Mouse (Mus musculus) MEL (cell line): ENCODE measurements at regions not wholly inside any gene's neighbourhood (a gene's known extent, or its start where the extent isn't known, plus 50 kb on each side); places are given as distances from the start of the nearest gene placed in this dataset.

Source experiments
- BHLHE40 ChIP-seq: IDR thresholded peaks from 2 replicates; pipeline ENCODE4 v1.6.1; 2012; ENCODE audit warnings: low read depth, mild to moderate bottlenecking, inconsistent platforms, low read length, improper control_type of control experiment, borderline replicate concordance
- CTCF ChIP-seq, 3 experiments: IDR thresholded peaks in 2 of 3; conservative IDR thresholded peaks in 1 of 3; 2 replicates each; pipeline ENCODE4 v1.5.1; 2011 to 2012; ENCODE audit warnings: low read length in 3 of 3, low read depth in 2 of 3, mild to moderate bottlenecking in 2 of 3, improper control_type of control experiment in 1 of 3, inconsistent platforms in 1 of 3, mixed read lengths in 1 of 3, moderate library complexity in 1 of 3; ENCODE audit not compliant: control insufficient read depth in 1 of 3, insufficient read depth in 1 of 3, poor library complexity in 1 of 3, severe bottlenecking in 1 of 3
- ELF1 ChIP-seq: IDR thresholded peaks from 2 replicates; pipeline ENCODE4 v1.6.1; 2014; ENCODE audit warnings: low read depth, mild to moderate bottlenecking, inconsistent platforms, low read length, improper control_type of control experiment, moderate library complexity
- EP300 ChIP-seq, 2 experiments: IDR thresholded peaks; 2 replicates each; pipeline ENCODE4 v1.6.1; 2011; ENCODE audit warnings: improper control_type of control experiment in 2 of 2, low read length in 2 of 2, low read depth in 1 of 2, mild to moderate bottlenecking in 1 of 2
- GABPA ChIP-seq: IDR thresholded peaks from 2 replicates; pipeline ENCODE4 v1.6.1; 2012; ENCODE audit warnings: low read depth, mild to moderate bottlenecking, inconsistent platforms, low read length, improper control_type of control experiment, moderate library complexity
- MAX ChIP-seq: IDR thresholded peaks from 2 replicates; pipeline ENCODE4 v1.6.1; 2011; ENCODE audit warnings: low read length, improper control_type of control experiment
- POLR2A ChIP-seq, 2 experiments: IDR thresholded peaks; 2 replicates each; pipeline ENCODE4 v1.6.1; 2011 to 2012; ENCODE audit warnings: low read length in 2 of 2, mild to moderate bottlenecking in 2 of 2, control low read depth in 1 of 2, improper control_type of control experiment in 1 of 2, low read depth in 1 of 2, moderate library complexity in 1 of 2; ENCODE audit not compliant: control insufficient read depth in 1 of 2, insufficient read depth in 1 of 2, poor library complexity in 1 of 2
- POLR2AphosphoS2 ChIP-seq: IDR thresholded peaks from 2 replicates; pipeline ENCODE4 v1.6.1; 2011; ENCODE audit warnings: low read length, improper control_type of control experiment
- SMC3 ChIP-seq: IDR thresholded peaks from 2 replicates; pipeline ENCODE4 v1.6.1; 2011; ENCODE audit warnings: low read depth, low read length, improper control_type of control experiment
- TAL1 ChIP-seq: IDR thresholded peaks from 2 replicates; pipeline ENCODE4 v1.6.1; 2012; ENCODE audit warnings: mild to moderate bottlenecking, inconsistent platforms, low read length, moderate library complexity, mixed read lengths
- USF1 ChIP-seq: IDR thresholded peaks from 2 replicates; pipeline ENCODE4 v1.6.1; 2014; ENCODE audit warnings: low read depth, mild to moderate bottlenecking, inconsistent platforms, low read length, improper control_type of control experiment, moderate library complexity
- USF2 ChIP-seq, 2 experiments: IDR thresholded peaks; 2 replicates each; pipeline ENCODE4 v1.6.1; 2011 to 2012; ENCODE audit warnings: improper control_type of control experiment in 2 of 2, low read length in 2 of 2, borderline replicate concordance in 1 of 2, inconsistent platforms in 1 of 2, low read depth in 1 of 2, mild to moderate bottlenecking in 1 of 2; ENCODE audit not compliant: insufficient read depth in 1 of 2
- ZNF384 ChIP-seq: IDR thresholded peaks from 2 replicates; pipeline ENCODE4 v1.6.1; 2012; ENCODE audit warnings: low read depth, mild to moderate bottlenecking, inconsistent platforms, low read length, improper control_type of control experiment

GRCm38 (mm10) chr13:42561446-42561845 is 119.0 kb upstream of the Phactr1 start:
- TF ChIP-seq CTCF (IDR thresholded peaks at IDR 0.05 in 2 of 3, conservative IDR thresholded peaks at IDR 0.05 in 1 of 3; ENCODE audit: control insufficient read depth in 1 of 3, insufficient read depth in 1 of 3, low read depth in 2 of 3, low read length in 3 of 3, poor library complexity in 1 of 3, severe bottlenecking in 1 of 3) = no peak
- no peak for TF ChIP-seq POLR2A (IDR thresholded peaks at IDR 0.05; ENCODE audit: control insufficient read depth in 1 of 2, insufficient read depth in 1 of 2, low read depth in 1 of 2, low read length in 2 of 2, poor library complexity in 1 of 2)
- TF ChIP-seq TAL1 = no peak
- no peak for TF ChIP-seq MAX
- no peak for TF ChIP-seq SMC3
- no peak for TF ChIP-seq USF1
- TF ChIP-seq ELF1 = no peak
- no peak for TF ChIP-seq GABPA
- TF ChIP-seq EP300 (IDR thresholded peaks at IDR 0.05; ENCODE audit: low read depth in 1 of 2, low read length in 2 of 2) = no peak
- TF ChIP-seq ZNF384 = no peak
- no peak for TF ChIP-seq POLR2AphosphoS2
- TF ChIP-seq USF2 (IDR thresholded peaks at IDR 0.05; ENCODE audit: borderline replicate concordance in 1 of 2, insufficient read depth in 1 of 2, low read depth in 1 of 2, low read length in 2 of 2) = no peak
- TF ChIP-seq BHLHE40 = no peak
